Mouse (Mus musculus) liver, embryonic 14.5 days (tissue): ENCODE measurements around the gene Fosl1. TPM values are rescaled to one million over a fixed set of nuclear protein-coding genes. Genes with fewer than 3 reads are reported as not detected.

Experiments
- ATAC-seq: fragments of 200-750 bp; cut with Nextera tagmentation; 2 replicates; pipeline ENCODE4 v1.8.0; 2017; ENCODE audit warnings: moderate number of reproducible peaks, mild to moderate bottlenecking, moderate library complexity; ENCODE audit not compliant: insufficient read depth
- DNase-seq, 3 experiments: peaks; one replicate each; pipeline ENCODE4 v3.0.0-alpha.2; 2012 to 2013; ENCODE audit warnings: low read depth in 3 of 3, low spot score in 3 of 3
- H3K27ac ChIP-seq: fragments of 300-500 bp; sonication (generic); 2 replicates; pipeline ENCODE4 v1.5.1; 2014; ENCODE audit warnings: moderate library complexity, mild to moderate bottlenecking, control low read depth, inconsistent platforms
- H3K27me3 ChIP-seq: fragments of 300-500 bp; sonication (generic); 2 replicates; pipeline ENCODE4 v1.6.1; 2014; ENCODE audit warnings: mild to moderate bottlenecking, low read length, moderate library complexity; ENCODE audit not compliant: control insufficient read depth, insufficient read depth
- H3K36me3 ChIP-seq: fragments of 300-500 bp; sonication (generic); replicated peaks from 2 replicates; pipeline ENCODE4 v1.6.1; 2014; ENCODE audit warnings: low read depth; ENCODE audit not compliant: control insufficient read depth, insufficient read depth
- H3K4me1 ChIP-seq, 2 experiments: fragments of 200-500 bp in 1 of 2; fragments of 300-500 bp in 1 of 2; sonication (generic) in 1 of 2; replicated peaks; 2 replicates each; pipeline ENCODE4 v1.6.1; 2012 to 2014; ENCODE audit warnings: antibody characterized with exemption in 1 of 2, inconsistent platforms in 1 of 2, low read length in 1 of 2; ENCODE audit not compliant: control insufficient read depth in 2 of 2, insufficient read depth in 2 of 2
- H3K4me2 ChIP-seq: fragments of 300-500 bp; sonication (generic); 2 replicates; pipeline ENCODE4 v1.6.1; 2014; ENCODE audit warnings: low read depth, mild to moderate bottlenecking, control low read depth, moderate library complexity
- H3K4me3 ChIP-seq, 2 experiments: fragments of 200-500 bp in 1 of 2; fragments of 300-500 bp in 1 of 2; sonication (generic) in 1 of 2; 2 replicates each; pipeline ENCODE4 v1.5.1; 2012 to 2014; ENCODE audit warnings: low read depth in 2 of 2, low read length in 2 of 2, mild to moderate bottlenecking in 2 of 2, control low read depth in 1 of 2, inconsistent platforms in 1 of 2, moderate library complexity in 1 of 2; ENCODE audit not compliant: insufficient read depth in 1 of 2
- H3K9ac ChIP-seq: fragments of 300-500 bp; sonication (generic); replicated peaks from 2 replicates; pipeline ENCODE4 v1.6.1; 2014; ENCODE audit warnings: mild to moderate bottlenecking, control low read depth, moderate library complexity
- H3K9me3 ChIP-seq: fragments of 300-500 bp; sonication (generic); 2 replicates; pipeline ENCODE4 v1.6.1; 2016; ENCODE audit warnings: low read length, mixed read lengths; ENCODE audit not compliant: control insufficient read depth
- CTCF ChIP-seq: IDR thresholded peaks from 2 replicates; pipeline ENCODE4 v1.5.1; 2016; ENCODE audit warnings: antibody characterized with exemption, low read depth, control low read depth
- EP300 ChIP-seq: IDR thresholded peaks from 2 replicates; pipeline ENCODE4 v1.6.1; 2016; ENCODE audit warnings: antibody characterized with exemption, low read depth
- WGBS: fragments of 180-500 bp; shearing (Covaris S2); extraction: QIAGEN DNeasy Blood & Tissue Kit; methylation state at CpG from one replicate; pipeline ENCODE4 v1.1.7; 2014; ENCODE audit not compliant: insufficient replicate concordance; 5-methylcytosine and 5-hydroxymethylcytosine counted together
- polyA plus RNA-seq, 2 experiments: library from polyadenylated mRNA; depleted of rRNA in 1 of 2; stranded (reverse) in 1 of 2; unstranded in 1 of 2; fragments of >200 nt; fragmentation: Nextera tagmentation in 1 of 2; extraction: Ambion mirVana in 1 of 2; gene quantifications; 2 replicates each; pipeline versions ENCODE4 v1.2.1 to v1.2.3; 2012 to 2014

Fosl1 gene
- polyA plus RNA-seq, 2 experiments: 0.02 TPM; not detected in 1

GRCm38 (mm10) chr19:5495353-5496051, 48.2 kb downstream of the Fosl1 start:
- H3K27ac ChIP-seq: no peak overlapping the region
- TF ChIP-seq EP300 (no peak), CTCF (no peak)
- H3K4me1 ChIP-seq: peaks cover 3 to 4% of the 10 kb centered on the region in 2 experiments; a peak in 3 of 4 replicates
- 77% methylated on average over 12 of the region's 12 CpGs for WGBS
- H3K9me3 ChIP-seq: no peaks in the 10 kb centered on the region
- no peak overlapping the region for H3K4me3 ChIP-seq
- no peaks in the 10 kb centered on the region for H3K27me3 ChIP-seq
- H3K4me2 ChIP-seq: no peak overlapping the region
- no peak overlapping the region for H3K9ac ChIP-seq
- DNase-seq (no peak), ATAC-seq (no peak)
- peaks cover 50% of the 10 kb centered on the region for H3K36me3 ChIP-seq

- no peak overlapping the region for H3K9ac ChIP-seq
- no peak overlapping the region for H3K4me2 ChIP-seq
- ATAC-seq (no peak), DNase-seq (no peak)
- TF ChIP-seq CTCF: no peak
- no peak for TF ChIP-seq EP300
- H3K9me3 ChIP-seq: no peaks in the 10 kb centered on the region
- 92% methylated on average over 16 of the region's 16 CpGs for WGBS
- H3K4me1 ChIP-seq: peaks cover 3 to 4% of the 10 kb centered on the region in 2 experiments; a peak in 3 of 4 replicates
- H3K4me3 ChIP-seq: no peak overlapping the region
- no peaks in the 10 kb centered on the region for H3K27me3 ChIP-seq
- H3K36me3 ChIP-seq: peaks cover 50% of the 10 kb centered on the region
- H3K27ac ChIP-seq: no peak overlapping the region
Measured at GRCm38 (mm10) chr19:5496052-5496370, 48.7 kb downstream of the Fosl1 start.

- Histone ChIP-seq H3K4me3 (no peak overlapping the region), H3K4me1 (no peaks in the 10 kb centered on the region), H3K4me2 (no peak overlapping the region), H3K9me3 (no peaks in the 10 kb centered on the region), H3K9ac (no peak overlapping the region), H3K36me3 (peaks cover 18% of the 10 kb centered on the region), H3K27me3 (no peaks in the 10 kb centered on the region), H3K27ac (no peak overlapping the region)
- TF ChIP-seq EP300 (no peak), CTCF (no peak)
- ATAC-seq (no peak), DNase-seq (no peak)
- WGBS: 62% methylated on average over 2 of the region's 2 CpGs
Measured at GRCm38 (mm10) chr19:5500330-5500875, 53.1 kb downstream of the Fosl1 start.

GRCm38 (mm10) chr19:5503687-5504086, 56.3 kb downstream of the Fosl1 start, which contains the start of gene 1700020D05Rik:
Gene 1700020D05Rik (minus strand): TSS chr19:5503787.
- no peak for ATAC-seq
- Histone ChIP-seq H3K4me1 (no peaks in the 10 kb centered on the region), H3K9ac (no peak within 1 kb of the TSS), H3K4me3 (no peak within 1 kb of the TSS), H3K27ac (no peak within 1 kb of the TSS), H3K36me3 (no peaks in the 10 kb centered on the region), H3K4me2 (no peak within 1 kb of the TSS), H3K27me3 (no peaks in the 10 kb centered on the region), H3K9me3 (no peaks in the 10 kb centered on the region)
- no peak for TF ChIP-seq CTCF
- WGBS: 66% methylated on average over 17 of the region's 17 CpGs
- DNase-seq: no peak

Other genes starting within 250 kb of the Fosl1 start
- gene Pacs1, start 174.4 kb upstream of the Fosl1 start, polyA plus RNA-seq (2012; rRNA removed): 8.3 and 10.5 TPM in 2 replicates
- gene Pacs1, start 174.4 kb upstream of the Fosl1 start, polyA plus RNA-seq (2014; fragmentation: Nextera tagmentation; extraction: Ambion mirVana): 8.2 and 9.9 TPM in 2 replicates
- 45.0 and 52.5 TPM in 2 replicates for gene Sf3b2, start 152.1 kb upstream of the Fosl1 start, polyA plus RNA-seq (2012; rRNA removed)
- gene Sf3b2, start 152.1 kb upstream of the Fosl1 start, polyA plus RNA-seq (2014; fragmentation: Nextera tagmentation; extraction: Ambion mirVana): 98.4 and 116 TPM in 2 replicates
- gene Gal3st3, start 149.2 kb upstream of the Fosl1 start, polyA plus RNA-seq (2012; rRNA removed): 0.03 and 0.08 TPM in 2 replicates
- 0.04 TPM in 1 of 2 replicates, not detected in the other for gene Gal3st3, start 149.2 kb upstream of the Fosl1 start, polyA plus RNA-seq (2014; fragmentation: Nextera tagmentation; extraction: Ambion mirVana)
- gene Catsper1, start 111.8 kb upstream of the Fosl1 start, polyA plus RNA-seq (2012; rRNA removed): not detected in 2 replicates
- gene Catsper1, start 111.8 kb upstream of the Fosl1 start, polyA plus RNA-seq (2014; fragmentation: Nextera tagmentation; extraction: Ambion mirVana): not detected in 2 replicates
- 0.01 and 0.06 TPM in 2 replicates for gene Cst6, start 98.0 kb upstream of the Fosl1 start, polyA plus RNA-seq (2012; rRNA removed)
- gene Cst6, start 98.0 kb upstream of the Fosl1 start, polyA plus RNA-seq (2014; fragmentation: Nextera tagmentation; extraction: Ambion mirVana): 0.43 TPM in 1 of 2 replicates, not detected in the other
- 18.4 and 22.0 TPM in 2 replicates for gene Eif1ad, start 80.8 kb upstream of the Fosl1 start, polyA plus RNA-seq (2012; rRNA removed)
- gene Eif1ad, start 80.8 kb upstream of the Fosl1 start, polyA plus RNA-seq (2014; fragmentation: Nextera tagmentation; extraction: Ambion mirVana): 22.9 and 24.3 TPM in 2 replicates
- gene Banf1, start 80.4 kb upstream of the Fosl1 start, polyA plus RNA-seq (2012; rRNA removed): 116 and 125 TPM in 2 replicates
- gene Banf1, start 80.4 kb upstream of the Fosl1 start, polyA plus RNA-seq (2014; fragmentation: Nextera tagmentation; extraction: Ambion mirVana): 263 and 278 TPM in 2 replicates
- 13.1 and 21.7 TPM in 2 replicates for gene Sart1, start 58.8 kb upstream of the Fosl1 start, polyA plus RNA-seq (2012; rRNA removed)
- 24.1 and 26.6 TPM in 2 replicates for gene Sart1, start 58.8 kb upstream of the Fosl1 start, polyA plus RNA-seq (2014; fragmentation: Nextera tagmentation; extraction: Ambion mirVana)
- gene Tsga10ip, start 45.0 kb upstream of the Fosl1 start, polyA plus RNA-seq (2012; rRNA removed): not detected in 2 replicates
- gene Tsga10ip, start 45.0 kb upstream of the Fosl1 start, polyA plus RNA-seq (2014; fragmentation: Nextera tagmentation; extraction: Ambion mirVana): 0.09 TPM in 1 of 2 replicates, not detected in the other
- 38.6 and 64.0 TPM in 2 replicates for gene Drap1, start 22.6 kb upstream of the Fosl1 start, polyA plus RNA-seq (2012; rRNA removed)
- gene Drap1, start 22.6 kb upstream of the Fosl1 start, polyA plus RNA-seq (2014; fragmentation: Nextera tagmentation; extraction: Ambion mirVana): 58.5 and 58.9 TPM in 2 replicates
- gene AI837181, start 22.4 kb upstream of the Fosl1 start, polyA plus RNA-seq (2012; rRNA removed): 16.7 and 19.9 TPM in 2 replicates
- 10.7 and 11.9 TPM in 2 replicates for gene AI837181, start 22.4 kb upstream of the Fosl1 start, polyA plus RNA-seq (2014; fragmentation: Nextera tagmentation; extraction: Ambion mirVana)
- gene Ccdc85b, start 10.3 kb downstream of the Fosl1 start, polyA plus RNA-seq (2012; rRNA removed): 1.00 and 1.4 TPM in 2 replicates
- 1.0 and 1.2 TPM in 2 replicates for gene Ccdc85b, start 10.3 kb downstream of the Fosl1 start, polyA plus RNA-seq (2014; fragmentation: Nextera tagmentation; extraction: Ambion mirVana)
- gene Fibp, start 13.1 kb downstream of the Fosl1 start, polyA plus RNA-seq (2012; rRNA removed): 19.1 and 22.9 TPM in 2 replicates
- 20.8 and 30.6 TPM in 2 replicates for gene Fibp, start 13.1 kb downstream of the Fosl1 start, polyA plus RNA-seq (2014; fragmentation: Nextera tagmentation; extraction: Ambion mirVana)
- 0.27 and 0.37 TPM in 2 replicates for gene Ctsw, start 21.0 kb downstream of the Fosl1 start, polyA plus RNA-seq (2012; rRNA removed)
- 0.21 and 0.25 TPM in 2 replicates for gene Ctsw, start 21.0 kb downstream of the Fosl1 start, polyA plus RNA-seq (2014; fragmentation: Nextera tagmentation; extraction: Ambion mirVana)
- 11.4 and 17.5 TPM in 2 replicates for gene Efemp2, start 26.4 kb downstream of the Fosl1 start, polyA plus RNA-seq (2012; rRNA removed)
- gene Efemp2, start 26.4 kb downstream of the Fosl1 start, polyA plus RNA-seq (2014; fragmentation: Nextera tagmentation; extraction: Ambion mirVana): 11.4 and 11.6 TPM in 2 replicates
- gene Mus81, start 40.9 kb downstream of the Fosl1 start, polyA plus RNA-seq (2012; rRNA removed): 11.3 and 11.4 TPM in 2 replicates
- gene Mus81, start 40.9 kb downstream of the Fosl1 start, polyA plus RNA-seq (2014; fragmentation: Nextera tagmentation; extraction: Ambion mirVana): 13.8 and 15.6 TPM in 2 replicates
- 432 and 443 TPM in 2 replicates for gene Cfl1, start 42.9 kb downstream of the Fosl1 start, polyA plus RNA-seq (2012; rRNA removed)
- gene Cfl1, start 42.9 kb downstream of the Fosl1 start, polyA plus RNA-seq (2014; fragmentation: Nextera tagmentation; extraction: Ambion mirVana): 1,304 and 1,332 TPM in 2 replicates
- gene 1700020D05Rik, start 56.2 kb downstream of the Fosl1 start, polyA plus RNA-seq (2012; rRNA removed): 0.81 TPM in 2 replicates
- not detected in 2 replicates for gene 1700020D05Rik, start 56.2 kb downstream of the Fosl1 start, polyA plus RNA-seq (2014; fragmentation: Nextera tagmentation; extraction: Ambion mirVana)
- 9.0 and 9.3 TPM in 2 replicates for gene Snx32, start 63.0 kb downstream of the Fosl1 start, polyA plus RNA-seq (2012; rRNA removed)
- gene Snx32, start 63.0 kb downstream of the Fosl1 start, polyA plus RNA-seq (2014; fragmentation: Nextera tagmentation; extraction: Ambion mirVana): 4.7 and 5.5 TPM in 2 replicates
- 0.01 and 0.02 TPM in 2 replicates for gene Ovol1, start 113.1 kb downstream of the Fosl1 start, polyA plus RNA-seq (2012; rRNA removed)
- gene Ovol1, start 113.1 kb downstream of the Fosl1 start, polyA plus RNA-seq (2014; fragmentation: Nextera tagmentation; extraction: Ambion mirVana): not detected in 2 replicates
- 1.3 and 1.5 TPM in 2 replicates for gene Ap5b1, start 120.5 kb downstream of the Fosl1 start, polyA plus RNA-seq (2012; rRNA removed)
- 1.4 and 1.8 TPM in 2 replicates for gene Ap5b1, start 120.5 kb downstream of the Fosl1 start, polyA plus RNA-seq (2014; fragmentation: Nextera tagmentation; extraction: Ambion mirVana)
- gene Rnaseh2c, start 154.3 kb downstream of the Fosl1 start, polyA plus RNA-seq (2012; rRNA removed): 69.9 and 87.7 TPM in 2 replicates
- gene Rnaseh2c, start 154.3 kb downstream of the Fosl1 start, polyA plus RNA-seq (2014; fragmentation: Nextera tagmentation; extraction: Ambion mirVana): 115 and 129 TPM in 2 replicates
- 21.0 and 25.6 TPM in 2 replicates for gene Kat5, start 162.7 kb downstream of the Fosl1 start, polyA plus RNA-seq (2012; rRNA removed)
- gene Kat5, start 162.7 kb downstream of the Fosl1 start, polyA plus RNA-seq (2014; fragmentation: Nextera tagmentation; extraction: Ambion mirVana): 8.5 and 10.0 TPM in 2 replicates
- 14.8 and 19.9 TPM in 2 replicates for gene Rela, start 189.9 kb downstream of the Fosl1 start, polyA plus RNA-seq (2012; rRNA removed)
- gene Rela, start 189.9 kb downstream of the Fosl1 start, polyA plus RNA-seq (2014; fragmentation: Nextera tagmentation; extraction: Ambion mirVana): 18.9 and 21.9 TPM in 2 replicates
- 27.5 and 33.2 TPM in 2 replicates for gene Sipa1, start 216.2 kb downstream of the Fosl1 start, polyA plus RNA-seq (2012; rRNA removed)
- gene Sipa1, start 216.2 kb downstream of the Fosl1 start, polyA plus RNA-seq (2014; fragmentation: Nextera tagmentation; extraction: Ambion mirVana): 14.3 and 18.9 TPM in 2 replicates
- gene Map3k11, start 241.2 kb downstream of the Fosl1 start, polyA plus RNA-seq (2012; rRNA removed): 13.7 and 14.5 TPM in 2 replicates
- 9.1 and 10.8 TPM in 2 replicates for gene Map3k11, start 241.2 kb downstream of the Fosl1 start, polyA plus RNA-seq (2014; fragmentation: Nextera tagmentation; extraction: Ambion mirVana)
- gene Pcnx3, start 241.4 kb downstream of the Fosl1 start, polyA plus RNA-seq (2012; rRNA removed): 19.8 and 25.9 TPM in 2 replicates
- gene Pcnx3, start 241.4 kb downstream of the Fosl1 start, polyA plus RNA-seq (2014; fragmentation: Nextera tagmentation; extraction: Ambion mirVana): 9.1 and 9.8 TPM in 2 replicates